In the genomic region with DNA sequence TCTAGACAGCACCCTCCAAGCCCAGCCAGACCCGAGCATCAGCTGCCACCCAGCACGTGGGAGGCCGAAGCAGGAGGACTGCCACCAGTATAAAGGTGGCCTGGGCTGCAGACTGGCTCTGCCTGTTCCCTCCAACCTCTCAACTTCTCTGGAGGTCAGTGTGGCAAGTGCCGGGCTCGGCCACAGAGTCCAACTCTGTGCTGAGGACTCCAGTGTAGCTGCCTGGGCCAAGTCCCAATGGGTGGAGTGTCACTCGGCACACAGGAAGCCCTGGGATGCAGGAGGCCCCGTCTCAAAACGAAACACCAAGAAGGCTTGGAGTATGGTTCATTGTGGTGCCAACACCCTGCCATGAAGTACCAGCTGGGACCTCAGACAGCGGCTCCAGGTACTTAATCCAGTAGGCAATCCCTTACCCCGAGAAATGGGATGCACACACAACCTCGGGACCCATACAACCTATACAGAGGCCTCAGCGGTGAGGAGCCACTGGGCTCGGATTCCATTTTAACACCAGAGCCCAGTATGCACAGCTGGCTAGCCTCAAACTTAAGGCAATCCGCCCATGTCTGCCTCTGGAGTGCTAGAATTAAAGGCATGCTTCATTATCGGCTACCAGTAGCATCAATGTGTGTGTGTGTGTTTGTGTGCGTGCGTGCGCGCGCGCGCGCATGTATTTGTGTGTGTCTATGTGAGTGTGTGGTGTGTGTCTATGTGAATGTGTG, we compare ENCODE assay signal across 13 mouse cellular contexts. TPM values are rescaled to one million over a fixed set of nuclear protein-coding genes. Genes with fewer than 3 reads are reported as not detected.
DNase-seq lines count a peak whose midpoint lies in the region; ATAC-seq lines count a peak whose summit lies in the region.
"Had no signal": no experiment of that assay in that cellular context is flagged by ENCODE, and none has a peak within 500 bp of the region (broad histone marks: within the 10 kb centered on the region; RNA-seq: fewer than 3 reads in every experiment).

No protein-coding gene starts in this region.

- H3K9ac ChIP-seq in hindbrain, embryonic 13.5 days, result peak overlapping the region; percentile 51
- no peak overlapping the region for H3K9ac ChIP-seq in hindbrain, embryonic 12.5 days
- H3K9ac ChIP-seq in midbrain, embryonic 12.5 days (replicated peaks), result peak overlapping the region; percentile 28; the same call in 1 of the 2 replicates
- H3K9ac ChIP-seq in midbrain, embryonic 11.5 days (ENCODE audit: low read length), result no peak overlapping the region
- peak overlapping the region; percentile 17; the same call in 1 of the 2 replicates for H3K9ac ChIP-seq in embryonic facial prominence, embryonic 12.5 days
- H3K9ac ChIP-seq in limb, embryonic 12.5 days (replicated peaks), result peak overlapping the region; percentile 34; the same call in 1 of the 2 replicates

- H3K4me2 ChIP-seq in hindbrain, embryonic 13.5 days, result no peak overlapping the region
- H3K4me2 ChIP-seq in hindbrain, embryonic 12.5 days (replicated peaks), result no peak overlapping the region
- no peak overlapping the region for H3K4me2 ChIP-seq in midbrain, embryonic 12.5 days (replicated peaks)
- H3K4me2 ChIP-seq in midbrain, embryonic 11.5 days, result no peak overlapping the region
- no peak overlapping the region for H3K4me2 ChIP-seq in embryonic facial prominence, embryonic 12.5 days (replicated peaks)
- no peak overlapping the region for H3K4me2 ChIP-seq in limb, embryonic 12.5 days

- peaks cover 8% of the 10 kb centered on the region; the same call in 1 of the 2 replicates for H3K36me3 ChIP-seq in hindbrain, embryonic 13.5 days
- peaks cover 5% of the 10 kb centered on the region for H3K36me3 ChIP-seq in hindbrain, embryonic 12.5 days
- peaks cover 11% of the 10 kb centered on the region; the same call in 1 of the 2 replicates for H3K36me3 ChIP-seq in midbrain, embryonic 12.5 days
- H3K36me3 ChIP-seq in midbrain, embryonic 11.5 days (ENCODE audit: control insufficient read depth, insufficient read depth, low read length), result no peaks in the 10 kb centered on the region
- 0 out of 2 replicates have a peak, but pooled peaks cover 16% of the 10 kb centered on the region for H3K36me3 ChIP-seq in embryonic facial prominence, embryonic 12.5 days
- H3K36me3 ChIP-seq in limb, embryonic 12.5 days, result peaks cover 38% of the 10 kb centered on the region

- H3K27ac ChIP-seq in hindbrain, embryonic 13.5 days, result no peak overlapping the region
- H3K27ac ChIP-seq in hindbrain, embryonic 12.5 days, result no peak overlapping the region
- H3K27ac ChIP-seq in midbrain, embryonic 12.5 days (replicated peaks), result no peak overlapping the region
- H3K27ac ChIP-seq in midbrain, embryonic 11.5 days (ENCODE audit: low read depth, low read length), result no peak overlapping the region
- H3K27ac ChIP-seq in embryonic facial prominence, embryonic 12.5 days, result no peak overlapping the region
- no peak overlapping the region for H3K27ac ChIP-seq in limb, embryonic 12.5 days
- H3K27ac ChIP-seq: left cerebral cortex, adult 2 months had no signal

- no peak for ATAC-seq in hindbrain, embryonic 13.5 days (ENCODE audit: low FRiP score)
- no peak for ATAC-seq in hindbrain, embryonic 12.5 days (ENCODE audit: low FRiP score)
- ATAC-seq in midbrain, embryonic 12.5 days (ENCODE audit: low FRiP score, low read depth), result no peak
- no peak for ATAC-seq in midbrain, embryonic 11.5 days (ENCODE audit: low FRiP score)
- ATAC-seq in embryonic facial prominence, embryonic 12.5 days (ENCODE audit: insufficient number of reproducible peaks, insufficient read depth, low FRiP score, low TSS enrichment), result no peak
- no peak for ATAC-seq in limb, embryonic 12.5 days (ENCODE audit: insufficient number of reproducible peaks, insufficient read depth, low FRiP score, low TSS enrichment, low read depth)
- ATAC-seq: inflammation-experienced regulatory T-cells, adult 6 months had no signal

- H3K9me3 ChIP-seq in hindbrain, embryonic 13.5 days, result no peaks in the 10 kb centered on the region
- no peaks in the 10 kb centered on the region for H3K9me3 ChIP-seq in hindbrain, embryonic 12.5 days (replicated peaks)
- H3K9me3 ChIP-seq in midbrain, embryonic 12.5 days, result no peaks in the 10 kb centered on the region
- H3K9me3 ChIP-seq in midbrain, embryonic 11.5 days (ENCODE audit: control insufficient read depth, low read length), result no peaks in the 10 kb centered on the region
- H3K9me3 ChIP-seq in embryonic facial prominence, embryonic 12.5 days, result no peaks in the 10 kb centered on the region
- no peaks in the 10 kb centered on the region for H3K9me3 ChIP-seq in limb, embryonic 12.5 days

- DNase-seq in midbrain, embryonic 11.5 days (ENCODE audit: low spot score, missing footprints), result no peak
- no peak for DNase-seq in natural killer cell, adult 2 months (ENCODE audit: low spot score in 2 of 2)
- DNase-seq: cerebellum, postnatal 14 days; kidney, postnatal 4 days; lung, adult 2 months had no signal

- 94% methylated on average over 23 of the region's 23 CpGs for WGBS in hindbrain, embryonic 13.5 days
- WGBS in hindbrain, embryonic 12.5 days, result 95% methylated on average over 23 of the region's 23 CpGs
- WGBS in midbrain, embryonic 12.5 days, result 93% methylated on average over 23 of the region's 23 CpGs
- WGBS in midbrain, embryonic 11.5 days, result 94% methylated on average over 23 of the region's 23 CpGs
- 93% methylated on average over 23 of the region's 23 CpGs for WGBS in embryonic facial prominence, embryonic 12.5 days
- 95% methylated on average over 23 of the region's 23 CpGs for WGBS in limb, embryonic 12.5 days

- H3K27me3 ChIP-seq in hindbrain, embryonic 13.5 days, result no peaks in the 10 kb centered on the region
- no peaks in the 10 kb centered on the region for H3K27me3 ChIP-seq in hindbrain, embryonic 12.5 days
- H3K27me3 ChIP-seq in midbrain, embryonic 12.5 days, result no peaks in the 10 kb centered on the region
- H3K27me3 ChIP-seq in midbrain, embryonic 11.5 days (ENCODE audit: control insufficient read depth, insufficient read depth, low read length), result no peaks in the 10 kb centered on the region
- H3K27me3 ChIP-seq in embryonic facial prominence, embryonic 12.5 days, result no peaks in the 10 kb centered on the region
- H3K27me3 ChIP-seq in limb, embryonic 12.5 days, result no peaks in the 10 kb centered on the region

- no peak overlapping the region for H3K4me3 ChIP-seq in hindbrain, embryonic 13.5 days
- no peak overlapping the region for H3K4me3 ChIP-seq in hindbrain, embryonic 12.5 days
- 0 out of 2 replicates have a peak overlapping the region, but pooled peaks have one; percentile 3 for H3K4me3 ChIP-seq in midbrain, embryonic 12.5 days
- H3K4me3 ChIP-seq in midbrain, embryonic 11.5 days (ENCODE audit: low read depth, low read length), result no peak overlapping the region
- no peak overlapping the region for H3K4me3 ChIP-seq in embryonic facial prominence, embryonic 12.5 days
- H3K4me3 ChIP-seq in limb, embryonic 12.5 days (replicated peaks), result no peak overlapping the region
- H3K4me3 ChIP-seq: left cerebral cortex, adult 2 months had no signal

- peaks cover 35% of the 10 kb centered on the region for H3K4me1 ChIP-seq in hindbrain, embryonic 13.5 days (replicated peaks)
- H3K4me1 ChIP-seq in hindbrain, embryonic 12.5 days, result peaks cover 34% of the 10 kb centered on the region
- peaks cover 26% of the 10 kb centered on the region for H3K4me1 ChIP-seq in midbrain, embryonic 12.5 days
- peaks cover 15% of the 10 kb centered on the region for H3K4me1 ChIP-seq in midbrain, embryonic 11.5 days (ENCODE audit: control insufficient read depth, insufficient read depth, low read length)
- H3K4me1 ChIP-seq in embryonic facial prominence, embryonic 12.5 days, result peaks cover 21% of the 10 kb centered on the region
- peaks cover 20% of the 10 kb centered on the region for H3K4me1 ChIP-seq in limb, embryonic 12.5 days (replicated peaks)

RNA-seq across cellular contexts. Expression of a gene that starts 2.4 kb away (rescaled TPM):
- 292 and 304 TPM in 2 replicates for polyA plus RNA-seq in hindbrain, embryonic 13.5 days (2015; fragmentation: Nextera tagmentation; extraction: Ambion mirVana)
- polyA plus RNA-seq in hindbrain, embryonic 12.5 days (2016; fragmentation: Nextera tagmentation; extraction: Ambion mirVana), result 259 and 269 TPM in 2 replicates
- polyA plus RNA-seq in midbrain, embryonic 12.5 days (2016; fragmentation: Nextera tagmentation; extraction: Ambion mirVana), result 262 and 271 TPM in 2 replicates
- polyA plus RNA-seq in midbrain, embryonic 11.5 days (2014; fragmentation: Nextera tagmentation; extraction: Ambion mirVana), result 200 and 232 TPM in 2 replicates
- 242 and 251 TPM in 2 replicates for polyA plus RNA-seq in embryonic facial prominence, embryonic 12.5 days (2016; fragmentation: Nextera tagmentation; extraction: Ambion mirVana)
- 225 and 235 TPM in 2 replicates for polyA plus RNA-seq in limb, embryonic 12.5 days (2016; fragmentation: Nextera tagmentation; extraction: Ambion mirVana)

RNA-seq across cellular contexts. Expression of a gene that starts 12.3 kb away (rescaled TPM):
- 45.0 and 46.9 TPM in 2 replicates for polyA plus RNA-seq in hindbrain, embryonic 13.5 days (2015; fragmentation: Nextera tagmentation; extraction: Ambion mirVana)
- 57.5 and 58.0 TPM in 2 replicates for polyA plus RNA-seq in hindbrain, embryonic 12.5 days (2016; fragmentation: Nextera tagmentation; extraction: Ambion mirVana)
- polyA plus RNA-seq in midbrain, embryonic 12.5 days (2016; fragmentation: Nextera tagmentation; extraction: Ambion mirVana), result 56.9 and 58.3 TPM in 2 replicates
- 44.1 and 51.4 TPM in 2 replicates for polyA plus RNA-seq in midbrain, embryonic 11.5 days (2014; fragmentation: Nextera tagmentation; extraction: Ambion mirVana)
- 68.2 and 71.3 TPM in 2 replicates for polyA plus RNA-seq in embryonic facial prominence, embryonic 12.5 days (2016; fragmentation: Nextera tagmentation; extraction: Ambion mirVana)
- polyA plus RNA-seq in limb, embryonic 12.5 days (2016; fragmentation: Nextera tagmentation; extraction: Ambion mirVana), result 68.1 and 68.3 TPM in 2 replicates

RNA-seq across cellular contexts. Expression of a gene that starts 20.3 kb away (rescaled TPM):
- 42.3 and 44.0 TPM in 2 replicates for polyA plus RNA-seq in hindbrain, embryonic 13.5 days (2015; fragmentation: Nextera tagmentation; extraction: Ambion mirVana)
- 33.8 and 37.0 TPM in 2 replicates for polyA plus RNA-seq in hindbrain, embryonic 12.5 days (2016; fragmentation: Nextera tagmentation; extraction: Ambion mirVana)
- 33.1 and 34.9 TPM in 2 replicates for polyA plus RNA-seq in midbrain, embryonic 12.5 days (2016; fragmentation: Nextera tagmentation; extraction: Ambion mirVana)
- 9.1 and 10.1 TPM in 2 replicates for polyA plus RNA-seq in midbrain, embryonic 11.5 days (2014; fragmentation: Nextera tagmentation; extraction: Ambion mirVana)
- polyA plus RNA-seq in embryonic facial prominence, embryonic 12.5 days (2016; fragmentation: Nextera tagmentation; extraction: Ambion mirVana), result 21.8 and 21.9 TPM in 2 replicates
- 17.0 and 17.6 TPM in 2 replicates for polyA plus RNA-seq in limb, embryonic 12.5 days (2016; fragmentation: Nextera tagmentation; extraction: Ambion mirVana)

RNA-seq across cellular contexts. Expression of a gene that starts 32.1 kb away (rescaled TPM):
- 37.5 and 40.2 TPM in 2 replicates for polyA plus RNA-seq in hindbrain, embryonic 13.5 days (2015; fragmentation: Nextera tagmentation; extraction: Ambion mirVana)
- polyA plus RNA-seq in hindbrain, embryonic 12.5 days (2016; fragmentation: Nextera tagmentation; extraction: Ambion mirVana), result 16.4 and 16.7 TPM in 2 replicates
- 11.3 and 13.4 TPM in 2 replicates for polyA plus RNA-seq in midbrain, embryonic 12.5 days (2016; fragmentation: Nextera tagmentation; extraction: Ambion mirVana)
- 3.1 and 3.3 TPM in 2 replicates for polyA plus RNA-seq in midbrain, embryonic 11.5 days (2014; fragmentation: Nextera tagmentation; extraction: Ambion mirVana)
- 1.9 and 2.1 TPM in 2 replicates for polyA plus RNA-seq in embryonic facial prominence, embryonic 12.5 days (2016; fragmentation: Nextera tagmentation; extraction: Ambion mirVana)
- polyA plus RNA-seq in limb, embryonic 12.5 days (2016; fragmentation: Nextera tagmentation; extraction: Ambion mirVana), result 0.33 TPM in 1 of 2 replicates, not detected in the other
- polyA plus RNA-seq: heart, embryonic 14.5 days; inflammation-experienced regulatory T-cells, adult 6 months; lung, adult 2 months had no signal

RNA-seq across cellular contexts. Expression of a gene that starts 41.1 kb away (rescaled TPM):
- 0.26 and 0.41 TPM in 2 replicates for polyA plus RNA-seq in hindbrain, embryonic 13.5 days (2015; fragmentation: Nextera tagmentation; extraction: Ambion mirVana)
- polyA plus RNA-seq in hindbrain, embryonic 12.5 days (2016; fragmentation: Nextera tagmentation; extraction: Ambion mirVana), result 0.12 and 0.46 TPM in 2 replicates
- 0.22 and 0.28 TPM in 2 replicates for polyA plus RNA-seq in midbrain, embryonic 12.5 days (2016; fragmentation: Nextera tagmentation; extraction: Ambion mirVana)
- polyA plus RNA-seq in midbrain, embryonic 11.5 days (2014; fragmentation: Nextera tagmentation; extraction: Ambion mirVana), result 0.08 and 0.34 TPM in 2 replicates
- 0.31 and 0.69 TPM in 2 replicates for polyA plus RNA-seq in embryonic facial prominence, embryonic 12.5 days (2016; fragmentation: Nextera tagmentation; extraction: Ambion mirVana)
- 0.45 and 0.61 TPM in 2 replicates for polyA plus RNA-seq in limb, embryonic 12.5 days (2016; fragmentation: Nextera tagmentation; extraction: Ambion mirVana)
- polyA plus RNA-seq: inflammation-experienced regulatory T-cells, adult 6 months had no signal

Comparison
In these comparisons a context has a peak if more than half of its experiments do, and no peak if none do; other contexts are left out.
1. H3K9ac ChIP-seq: peak in hindbrain, embryonic 13.5 days (single experiment), midbrain, embryonic 12.5 days (single experiment), embryonic facial prominence, embryonic 12.5 days (single experiment) and limb, embryonic 12.5 days (single experiment); none in hindbrain, embryonic 12.5 days (single experiment) and midbrain, embryonic 11.5 days (single experiment).